ENCODE assay signal across 16 mouse cellular contexts in the genomic region with DNA sequence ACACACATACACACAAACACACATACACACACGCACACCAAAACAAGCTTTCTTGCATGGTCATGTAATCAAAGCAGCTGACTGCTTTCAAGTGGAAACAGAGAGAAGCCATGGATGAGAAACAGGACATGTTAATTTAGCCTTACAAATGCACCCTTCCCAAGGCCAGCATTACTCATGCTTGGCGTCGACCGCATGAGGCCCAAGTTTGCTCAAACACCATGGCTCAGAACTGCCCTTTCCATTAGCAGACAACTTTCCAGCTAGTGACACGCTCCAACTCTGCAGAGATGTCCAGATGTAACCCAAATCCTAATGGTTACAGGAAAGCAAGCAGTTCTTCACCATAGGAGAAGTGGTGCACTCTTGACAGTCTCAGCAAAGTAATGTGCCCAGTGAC. TPM values are rescaled to one million over a fixed set of nuclear protein-coding genes. Genes with fewer than 3 reads are reported as not detected.
DNase-seq lines count a peak whose midpoint lies in the region; TF ChIP-seq lines count a peak whose summit lies in the region.
"Had no signal": no experiment of that assay in that cellular context is flagged by ENCODE, and none has a peak within 500 bp of the region (broad histone marks: within the 10 kb centered on the region; RNA-seq: fewer than 3 reads in every experiment).

No protein-coding gene starts in this region.

- peak; percentile 27 for DNase-seq in lung, postnatal 10 days
- DNase-seq in lung, postnatal 36 days: no peak
- peak; percentile 53 for DNase-seq in adrenal gland, postnatal 25 days
- DNase-seq in gastrocnemius, postnatal 36 days: peak; percentile 46 to 60
- no peak for DNase-seq in left cerebral cortex, postnatal 36 days (ENCODE audit: low spot score in 2 of 2)
- no peak for DNase-seq in thymus, adult 2 months
- no peak for DNase-seq in T-cell, adult 2 months (ENCODE audit: low spot score)
- DNase-seq: cerebellum, adult 11-12 months; kidney, adult 9 months; right cerebral cortex, adult 18-20 months had no signal

- H3K27me3 ChIP-seq in thymus, adult 2 months (ENCODE audit: control insufficient read depth, insufficient read depth, low read length): no peaks in the 10 kb centered on the region
- H3K27me3 ChIP-seq: forebrain, embryonic 13.5 days; limb, embryonic 12.5 days; midbrain, embryonic 13.5 days had no signal

- no peak overlapping the region for H3K4me3 ChIP-seq in thymus, adult 2 months (ENCODE audit: control insufficient read depth, insufficient read depth, low read length)
- H3K4me3 ChIP-seq: forebrain, embryonic 13.5 days; limb, embryonic 12.5 days; midbrain, embryonic 13.5 days had no signal

- no peak overlapping the region for H3K27ac ChIP-seq in thymus, adult 2 months (ENCODE audit: control insufficient read depth, insufficient read depth, low read length)
- H3K27ac ChIP-seq: forebrain, embryonic 13.5 days; limb, embryonic 12.5 days; liver, embryonic 14.5 days; macrophage; midbrain, embryonic 13.5 days had no signal

- H3K36me3 ChIP-seq in thymus, adult 2 months (ENCODE audit: control insufficient read depth, insufficient read depth, low read length): no peaks in the 10 kb centered on the region
- H3K36me3 ChIP-seq: G1E; limb, embryonic 12.5 days; midbrain, embryonic 13.5 days had no signal

- TF ChIP-seq CTCF in thymus, adult 2 months (IDR thresholded peaks at IDR 0.05; ENCODE audit: borderline replicate concordance, control insufficient read depth, extremely low read depth, insufficient read depth, low read length, poor library complexity): no peak

- 95% methylated on average over 5 of the region's 5 CpGs for WGBS in thymus, adult 2 months

- no peaks in the 10 kb centered on the region for H3K4me1 ChIP-seq in thymus, adult 2 months (replicated peaks; ENCODE audit: control insufficient read depth, insufficient read depth, low read length)
- H3K4me1 ChIP-seq: forebrain, embryonic 13.5 days; midbrain, embryonic 13.5 days had no signal

- intact Hi-C loops in gastrocnemius, postnatal 36 days (cut with DNase I): no loop called here
- intact Hi-C loops in left cerebral cortex, postnatal 36 days (cut with DNase I): no loop called here

- no peak for TF ChIP-seq POLR2A in thymus, adult 2 months (IDR thresholded peaks at IDR 0.05; ENCODE audit: control insufficient read depth, extremely low read depth, insufficient read depth, low read length, poor library complexity)

RNA-seq across cellular contexts. Expression of a gene that starts 47.8 kb away (rescaled TPM):
- total RNA-seq in adrenal gland, postnatal 25 days (2021): 4.3 and 5.0 TPM in 2 replicates
- total RNA-seq in gastrocnemius, postnatal 36 days (2021): 1 to 10 TPM; 2.7 TPM
- 10 to 100 TPM; 25.1 to 25.8 TPM for total RNA-seq in left cerebral cortex, postnatal 36 days (2021)
- 1.5 and 1.6 TPM in 2 replicates for polyA plus RNA-seq in thymus, adult 2 months (2012; rRNA removed)
- polyA plus RNA-seq: G1E, macrophage had no signal

Comparison
In these comparisons a context has a peak if more than half of its experiments do, and no peak if none do; other contexts are left out.
1. DNase-seq: peak in lung, postnatal 10 days (single experiment), adrenal gland, postnatal 25 days (single experiment) and gastrocnemius, postnatal 36 days (2 of 2); none in lung, postnatal 36 days (single experiment), left cerebral cortex, postnatal 36 days (0 of 2), thymus, adult 2 months (single experiment) and T-cell, adult 2 months (single experiment).